Mouse (Mus musculus) fibroblast of lung, adult 2 months (primary cell): ENCODE results near the gene Ptprcap.
"Not testable (repeated sequence)": the region's sequence is repeated elsewhere in the genome, so short reads cannot be mapped to it uniquely, and the experiment has no call there.

Source experiments
- DNase-seq: peaks from one replicate; pipeline ENCODE4 v3.0.0-alpha.2; 2011; ENCODE audit warnings: low read depth

The Ptprcap gene

GRCm38 (mm10) chr19:4153232-4153654, at the start of gene Ptprcap:
Gene Ptprcap (plus strand): TSS chr19:4153604.
- DNase-seq: no peak

GRCm38 (mm10) chr19:4103792-4104191, 49.6 kb upstream of the Ptprcap start:
- no peak for DNase-seq

- no peak for DNase-seq
Observed at GRCm38 (mm10) chr19:4104675-4105194, 48.7 kb upstream of the Ptprcap start.

- no peak for DNase-seq
Observed at GRCm38 (mm10) chr19:4106654-4107053, 46.8 kb upstream of the Ptprcap start.

- no peak for DNase-seq
Observed at GRCm38 (mm10) chr19:4108535-4108934, 44.9 kb upstream of the Ptprcap start.

- no peak for DNase-seq
Observed at GRCm38 (mm10) chr19:4112063-4112960, 41.1 kb upstream of the Ptprcap start.

- peak; percentile 92 for DNase-seq
Observed at GRCm38 (mm10) chr19:4113186-4113805, 40.1 kb upstream of the Ptprcap start.

- no peak for DNase-seq
Observed at GRCm38 (mm10) chr19:4113806-4114230, 39.6 kb upstream of the Ptprcap start.

GRCm38 (mm10) chr19:4114551-4114950, 38.9 kb upstream of the Ptprcap start:
- no peak for DNase-seq

- no peak for DNase-seq
Observed at GRCm38 (mm10) chr19:4115144-4115543, 38.3 kb upstream of the Ptprcap start.

GRCm38 (mm10) chr19:4115816-4116215, 37.6 kb upstream of the Ptprcap start:
- no peak for DNase-seq

- no peak for DNase-seq
Observed at GRCm38 (mm10) chr19:4117006-4117405, 36.4 kb upstream of the Ptprcap start.

- DNase-seq: no peak
Observed at GRCm38 (mm10) chr19:4118350-4118749, 35.1 kb upstream of the Ptprcap start.

GRCm38 (mm10) chr19:4119716-4120487, 33.5 kb upstream of the Ptprcap start:
- no peak for DNase-seq

GRCm38 (mm10) chr19:4120496-4120895, 32.9 kb upstream of the Ptprcap start:
- DNase-seq: no peak

GRCm38 (mm10) chr19:4121097-4121805, 32.2 kb upstream of the Ptprcap start:
- DNase-seq: peak; percentile 99

GRCm38 (mm10) chr19:4121896-4122295, 31.5 kb upstream of the Ptprcap start:
- not testable (repeated sequence) for DNase-seq

- no peak for DNase-seq
Observed at GRCm38 (mm10) chr19:4122411-4123370, 30.7 kb upstream of the Ptprcap start.

- DNase-seq: no peak
Observed at GRCm38 (mm10) chr19:4124432-4124831, 29.0 kb upstream of the Ptprcap start.

GRCm38 (mm10) chr19:4125268-4125667, 28.1 kb upstream of the Ptprcap start:
- DNase-seq: not testable (repeated sequence)
